Mouse (Mus musculus) retina, embryonic 14.5 days (tissue): ENCODE results near the gene Bag5.

Source experiments
- DNase-seq: peaks from one replicate; pipeline ENCODE4 v3.0.0-alpha.2; 2015; ENCODE audit warnings: low spot score

Bag5 gene

DNA sequence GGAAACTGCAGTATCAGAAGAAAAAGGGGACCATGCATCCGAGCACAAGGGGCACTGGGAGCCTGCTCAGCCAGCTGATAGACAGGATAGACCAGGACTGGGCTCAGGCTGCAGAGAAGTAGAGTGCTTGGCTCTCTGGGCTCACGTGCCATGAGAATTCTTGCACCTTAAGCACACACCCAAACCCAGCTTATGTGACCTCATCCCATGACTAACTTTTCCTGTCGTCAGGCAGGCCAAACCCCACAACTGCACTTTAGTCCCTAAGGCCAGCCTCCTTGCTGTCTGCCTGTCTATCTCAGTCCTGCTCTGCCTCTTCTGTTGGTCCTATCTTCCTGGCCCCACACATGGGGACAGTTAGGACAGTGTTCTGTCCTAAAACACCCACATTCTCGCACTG lies 15.3 kb downstream of the Bag5 start:
- DNase-seq: no peak

GRCm38 (mm10) chr12:111696239-111696638 lies 16.8 kb downstream of the Bag5 start:
- DNase-seq: peak; percentile 90

DNA sequence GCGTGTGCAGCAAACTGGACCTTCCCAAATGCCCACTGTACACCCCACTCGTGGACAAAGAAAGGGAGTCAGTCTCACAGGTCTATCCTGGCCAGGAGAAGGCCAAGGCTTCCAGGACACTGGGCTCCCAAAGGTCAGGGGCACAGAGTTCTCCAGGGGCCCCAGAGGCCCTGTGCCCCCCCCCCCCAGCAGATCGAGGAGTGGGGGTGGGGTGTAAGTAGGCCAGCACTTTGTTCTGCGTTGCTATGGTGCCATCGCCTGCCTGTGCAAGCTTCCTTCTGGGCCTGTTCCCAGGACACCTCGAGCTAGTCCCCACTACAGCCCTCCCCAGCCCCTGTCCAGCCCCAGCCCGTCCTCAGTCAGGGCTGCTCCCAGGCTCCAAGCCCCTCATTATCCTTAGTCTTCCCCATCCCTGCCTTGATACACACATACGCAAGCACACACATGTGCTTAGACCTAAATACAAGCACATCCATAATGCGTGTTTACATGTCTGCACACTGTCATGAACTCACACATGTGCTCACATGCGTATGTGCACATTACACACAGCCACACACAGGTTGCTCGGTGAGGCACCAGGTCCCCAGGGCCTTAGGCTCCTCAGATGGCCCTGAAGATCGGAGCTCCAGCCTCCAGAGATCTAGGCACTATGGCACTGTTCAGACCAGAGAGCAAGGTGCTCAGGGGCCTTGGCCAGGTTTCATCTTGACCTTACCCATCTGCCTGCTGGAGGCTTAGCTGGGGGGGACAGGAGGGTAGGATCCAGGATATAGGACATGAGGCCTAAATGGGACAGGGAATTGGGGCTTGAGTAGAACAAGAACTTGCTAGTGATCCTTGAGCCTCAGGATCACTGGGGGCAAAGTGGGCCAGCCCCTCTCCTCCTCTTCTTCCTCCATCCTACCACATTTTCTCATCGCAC lies 17.9 kb downstream of the Bag5 start:
- DNase-seq: peak; percentile 79

DNA sequence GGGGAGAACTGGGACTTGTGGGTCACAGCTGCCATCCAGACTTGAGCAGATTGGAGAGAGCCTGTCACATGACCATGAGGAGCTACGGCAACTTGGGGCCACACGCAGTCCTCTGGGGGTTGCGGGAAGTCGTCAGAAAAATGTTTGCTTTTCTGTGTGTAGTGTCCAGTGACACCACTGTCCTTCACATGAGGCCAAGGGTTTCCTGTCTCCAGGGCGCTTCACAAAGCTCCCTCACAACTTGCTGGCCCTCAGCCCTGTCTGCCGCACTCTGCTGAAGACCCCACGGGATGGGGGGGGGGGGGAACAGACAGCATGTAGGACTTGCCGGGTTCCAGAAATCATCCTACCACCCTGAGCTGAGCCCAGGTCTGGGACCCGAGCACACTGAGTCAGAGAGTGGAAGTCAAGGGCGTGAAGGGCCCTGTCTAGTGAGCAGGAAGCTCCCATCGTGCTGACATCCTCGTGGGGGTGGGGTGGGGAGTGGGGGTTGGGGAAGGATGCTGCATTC lies 18.7 kb downstream of the Bag5 start:
- DNase-seq: no peak

- peak; percentile 91 for DNase-seq
Observed at GRCm38 (mm10) chr12:111693341-111694270, 19.5 kb downstream of the Bag5 start.

- no peak for DNase-seq
Observed at GRCm38 (mm10) chr12:111692899-111693298, 20.2 kb downstream of the Bag5 start.

DNA sequence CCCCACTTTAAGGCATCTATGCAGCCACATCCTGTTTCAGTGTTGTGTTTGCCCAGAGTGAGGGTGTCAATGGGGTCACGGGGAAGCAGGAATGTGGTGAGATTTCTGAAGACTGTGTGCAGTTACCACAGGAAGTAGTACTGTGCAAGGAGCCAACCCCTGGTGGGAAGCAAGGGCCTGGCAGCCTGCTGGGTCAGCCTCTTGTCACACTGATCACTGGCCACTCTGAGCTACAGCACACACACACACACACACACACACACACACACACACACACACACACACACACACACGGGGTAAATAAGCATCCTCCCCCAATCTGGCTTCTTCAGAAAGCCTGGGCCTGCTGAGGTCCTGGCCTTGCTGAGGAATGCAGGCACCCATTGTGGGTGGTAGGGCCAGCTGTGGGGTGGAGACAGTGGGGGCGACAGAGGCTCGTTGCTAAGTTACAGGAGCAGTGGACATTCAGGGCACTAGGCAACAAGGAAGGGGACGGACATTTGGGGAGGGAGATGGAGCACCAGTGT lies 21.6 kb downstream of the Bag5 start:
- peak; percentile 82 for DNase-seq

- DNase-seq: no peak
Observed at GRCm38 (mm10) chr12:111689426-111689825, 23.6 kb downstream of the Bag5 start.

- peak; percentile 59 for DNase-seq
Observed at GRCm38 (mm10) chr12:111688069-111688428, 25.0 kb downstream of the Bag5 start.

DNA sequence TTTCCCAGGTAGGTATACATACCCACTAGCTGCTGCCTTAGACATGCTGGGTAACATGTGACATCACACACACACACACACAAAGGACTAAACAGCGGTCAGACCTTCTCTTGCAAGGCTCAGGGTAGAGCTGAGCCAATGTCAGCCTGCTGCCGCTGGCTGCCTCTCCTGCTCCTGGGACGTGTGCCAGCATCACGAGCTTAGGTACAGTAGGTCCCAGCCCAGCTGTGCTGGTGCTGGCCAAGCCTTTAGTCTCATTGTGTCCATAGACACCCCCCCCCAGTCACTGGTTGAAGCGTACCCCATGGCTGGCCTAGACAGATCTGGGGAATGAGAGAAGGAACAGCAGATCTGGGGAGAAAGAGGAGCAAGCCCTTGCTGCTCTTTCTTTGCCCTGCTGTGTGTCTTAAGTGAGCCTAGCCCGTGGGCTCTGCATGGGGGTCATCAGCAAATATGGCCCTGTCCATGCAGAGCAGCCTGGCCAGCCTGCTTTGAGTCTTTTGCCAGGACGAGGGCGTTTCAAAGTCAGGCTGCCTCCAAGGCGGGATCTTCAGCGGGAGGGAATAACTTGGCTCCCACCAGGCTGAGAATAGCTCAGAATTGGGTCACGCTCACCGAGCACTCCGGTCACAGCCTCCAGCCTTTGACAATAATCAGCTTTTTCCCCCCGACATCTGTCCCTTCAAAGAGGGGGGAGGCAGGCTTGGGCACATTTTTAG lies 25.5 kb downstream of the Bag5 start:
- peak; percentile 76 for DNase-seq

- no peak for DNase-seq
Observed at GRCm38 (mm10) chr12:111686390-111686789, 26.7 kb downstream of the Bag5 start.

- no peak for DNase-seq
Observed at GRCm38 (mm10) chr12:111682806-111683205, 30.3 kb downstream of the Bag5 start.

DNA sequence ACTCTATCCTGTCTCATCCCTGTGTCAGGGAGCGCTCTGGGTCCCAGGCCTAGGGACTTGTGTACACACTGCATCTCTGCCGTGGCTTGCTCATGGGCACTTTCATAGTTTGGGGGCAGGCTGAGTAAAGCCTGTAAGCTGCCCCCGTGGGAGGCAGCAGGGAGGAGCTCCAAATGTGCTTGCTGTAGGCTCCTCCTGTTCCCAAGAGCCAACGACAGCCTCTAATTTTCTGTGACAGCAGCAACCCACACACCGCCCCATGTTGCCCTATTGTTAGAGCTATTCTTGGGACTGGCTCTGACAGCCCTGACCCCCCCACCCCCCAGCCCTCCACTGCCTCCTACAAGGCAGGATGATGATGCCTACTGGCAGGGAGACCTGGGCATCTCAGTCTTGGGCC lies 31.1 kb downstream of the Bag5 start:
- no peak for DNase-seq

DNA sequence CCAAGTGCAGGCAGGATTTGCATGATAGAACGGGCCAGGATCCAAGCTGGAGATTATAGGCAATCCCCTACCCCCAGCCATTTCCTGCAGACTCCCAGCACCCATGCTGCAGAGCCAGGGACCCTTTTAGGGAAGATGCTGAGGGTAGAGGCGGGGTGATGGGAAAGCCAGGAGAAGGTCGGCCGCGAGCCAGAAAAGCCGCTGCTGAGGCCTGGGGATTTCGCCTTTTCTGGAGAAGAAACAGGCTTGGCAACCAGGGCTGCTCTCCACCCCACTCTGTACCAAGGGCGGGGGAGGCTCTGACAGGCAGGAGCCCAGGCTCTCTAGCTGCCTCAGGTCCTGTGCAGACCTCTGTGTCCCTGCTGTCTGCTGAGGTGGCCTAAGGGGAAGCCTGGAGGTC lies 31.8 kb downstream of the Bag5 start:
- no peak for DNase-seq

DNA sequence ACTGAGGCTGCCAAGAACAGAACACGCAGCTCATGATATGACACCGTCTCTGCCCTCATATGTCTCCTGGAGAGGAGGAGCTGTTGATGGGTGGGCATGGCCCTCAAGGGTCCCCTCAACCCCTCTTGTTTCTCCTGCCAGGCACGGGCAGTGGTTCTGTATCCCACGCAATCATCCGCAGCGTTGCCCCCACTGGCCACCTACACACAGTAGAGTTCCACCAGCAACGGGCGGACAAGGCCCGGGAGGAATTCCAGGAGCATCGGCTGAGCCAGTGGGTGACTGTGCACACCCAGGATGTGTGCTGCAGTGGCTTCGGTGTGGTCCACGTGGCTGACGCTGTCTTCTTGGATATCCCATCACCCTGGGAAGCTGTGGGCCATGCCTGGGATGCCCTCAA lies 32.4 kb downstream of the Bag5 start:
- no peak for DNase-seq

DNA sequence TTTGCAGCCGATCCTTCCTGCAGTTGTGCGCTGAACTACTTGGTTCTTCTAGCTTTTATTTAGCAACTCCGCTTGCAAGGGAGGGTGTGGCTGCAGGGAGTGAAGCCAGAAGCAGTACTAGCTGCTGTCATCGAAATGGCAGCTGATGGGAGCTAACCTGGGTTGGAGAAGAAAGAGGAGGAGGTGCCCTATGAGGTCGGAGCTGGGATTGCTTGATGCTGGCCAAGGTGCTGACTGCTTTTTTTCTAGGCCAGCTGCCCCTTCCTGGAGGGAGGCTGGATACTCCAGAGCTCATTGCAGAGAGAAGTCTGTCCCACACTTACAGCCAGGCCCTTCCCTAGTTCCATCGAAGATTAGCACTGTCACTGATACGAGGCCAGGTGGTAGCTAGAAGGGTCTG lies 34.1 kb downstream of the Bag5 start:
- DNase-seq: no peak

- DNase-seq: no peak
Observed at GRCm38 (mm10) chr12:111678670-111678933, 34.5 kb downstream of the Bag5 start.

DNA sequence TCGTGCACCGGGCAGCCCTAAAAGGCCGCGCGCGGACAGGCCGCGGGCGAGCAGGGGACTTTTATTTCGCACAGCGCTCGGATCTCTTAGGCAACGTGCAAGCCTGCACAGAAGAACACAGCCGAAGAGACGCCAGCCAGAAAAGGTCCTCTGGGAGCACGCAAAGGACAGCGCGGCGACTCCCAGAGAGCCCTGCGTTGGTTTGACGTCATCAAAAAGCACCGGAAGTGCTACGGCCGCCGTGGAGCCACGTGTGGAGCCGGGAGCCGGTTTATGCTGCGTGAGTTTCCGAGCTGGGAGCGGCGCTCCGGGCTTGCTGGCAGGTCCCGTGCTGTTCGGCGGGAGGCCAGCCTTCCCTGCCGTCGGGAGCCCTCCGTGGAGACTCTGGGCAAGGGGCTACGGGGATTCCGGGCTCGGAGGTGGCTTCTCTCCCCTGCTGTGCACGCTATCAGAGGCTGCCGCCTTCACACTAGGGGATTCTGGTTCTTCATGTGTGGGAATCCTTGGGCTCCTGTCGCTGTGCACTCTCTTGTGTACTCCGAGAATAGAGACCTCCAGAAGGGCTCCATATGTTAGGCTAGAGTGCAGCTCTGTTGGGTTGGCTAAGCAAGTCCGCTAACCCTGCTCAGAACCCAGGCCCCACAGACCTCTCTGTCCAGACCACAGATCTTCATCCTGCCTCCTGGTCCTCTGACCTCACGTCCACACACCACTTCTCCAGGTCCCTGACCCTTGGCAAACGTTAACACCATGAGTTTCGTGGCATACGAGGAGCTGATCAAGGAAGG lies 35.0 kb downstream of the Bag5 start, which contains the start of gene Trmt61a:
Trmt61a (plus strand) TSS at position 224 of the 788 bp plus-strand sequence.
- peak; percentile 97 for DNase-seq

DNA sequence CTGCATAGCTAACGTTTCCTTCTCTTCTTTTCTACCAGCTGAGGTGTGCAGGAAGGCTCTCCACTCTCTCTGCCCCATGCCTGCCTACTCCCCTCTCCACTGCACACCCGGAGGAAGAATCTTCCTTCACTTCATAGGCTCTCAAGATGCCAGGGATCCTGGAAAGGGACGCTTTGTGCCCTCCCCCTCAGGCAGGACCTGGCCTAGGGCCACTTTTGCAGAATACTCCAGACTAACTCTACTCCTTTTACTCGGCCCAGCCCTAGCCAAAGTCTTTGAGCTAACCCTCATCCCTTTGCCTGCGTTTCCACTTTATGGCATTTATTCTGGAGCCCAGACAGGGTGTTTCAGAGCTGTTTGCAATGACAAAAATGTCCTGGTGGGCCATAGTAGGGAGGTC lies 35.6 kb downstream of the Bag5 start:
- no peak for DNase-seq

DNA sequence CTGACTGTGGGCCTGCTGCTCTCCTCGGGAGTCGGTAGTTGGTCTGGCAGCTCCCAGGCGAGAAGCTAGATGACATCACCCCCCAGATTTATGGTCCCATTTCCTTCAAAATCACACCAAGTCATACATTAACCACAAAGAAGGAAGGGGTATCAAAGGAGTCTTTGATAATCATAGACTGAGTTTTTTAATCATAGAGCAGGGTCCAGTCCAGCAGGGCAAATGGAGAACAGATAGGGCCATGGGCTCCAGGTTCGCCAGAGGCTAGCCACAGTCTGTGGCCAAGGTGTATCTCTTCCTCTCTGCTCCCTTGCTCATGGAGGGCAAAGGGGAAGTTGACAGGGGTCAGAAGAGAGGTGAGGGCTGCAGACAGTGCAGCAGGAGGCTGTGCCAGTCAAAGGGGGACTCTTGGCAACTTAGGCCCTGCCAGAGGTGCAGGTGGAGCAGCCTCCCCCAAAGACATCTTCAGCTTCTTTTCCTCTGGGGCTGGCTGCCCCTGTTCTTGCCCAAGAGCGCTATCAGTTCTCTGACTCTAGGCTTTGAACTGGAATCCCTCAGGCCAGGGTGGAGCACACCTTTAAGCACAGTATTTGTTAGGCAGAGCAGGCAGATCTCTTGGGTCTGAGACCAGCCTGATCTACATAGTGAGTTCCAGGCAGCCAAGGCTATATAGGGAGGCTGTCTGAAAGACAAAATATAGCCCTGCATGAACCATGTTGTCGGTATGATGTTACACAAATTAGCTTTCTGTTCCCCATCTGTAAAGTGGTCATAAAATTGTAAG lies 37.1 kb downstream of the Bag5 start:
- no peak for DNase-seq
